Mouse (Mus musculus): ENCODE results near the gene Gyg. TPM values are rescaled to one million over a fixed set of nuclear protein-coding genes. Genes with fewer than 3 reads are reported as not detected.

Gyg gene
- polyA plus RNA-seq, 1 experiment from 2014 or later, result 20.0 TPM

DNA sequence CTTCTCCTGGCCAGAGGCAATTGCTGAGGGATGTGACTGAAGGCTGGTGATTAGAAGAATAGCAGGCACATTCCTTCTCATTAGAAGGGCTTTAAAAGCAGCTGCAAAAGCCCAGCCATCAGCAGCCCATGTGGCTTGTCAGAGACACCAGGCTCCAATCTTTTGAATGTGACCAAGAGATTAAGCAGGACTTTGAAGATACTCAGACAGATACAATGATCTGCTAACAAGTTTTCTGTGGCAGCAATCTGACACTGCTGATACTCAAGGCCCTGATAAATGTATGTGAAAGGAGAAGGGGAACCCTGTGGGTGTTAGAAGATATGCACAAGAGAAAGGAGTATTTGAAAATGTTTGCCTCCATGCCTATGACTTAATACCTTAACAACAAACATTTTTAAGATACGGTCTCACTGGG, 9.4 kb downstream of the Gyg start:
- H3K4me3 ChIP-seq (replicated peaks), result no peak overlapping the region
- H3K27me3 ChIP-seq, result no peaks in the 10 kb centered on the region
- ATAC-seq (ENCODE audit: insufficient read depth), result no peak
- 55% methylated on average over 1 of the region's 1 CpGs for WGBS (ENCODE audit: insufficient replicate concordance)
- no peak overlapping the region for H3K27ac ChIP-seq (replicated peaks)
- no peak overlapping the region for H3K4me2 ChIP-seq
- peaks cover 26% of the 10 kb centered on the region; the same call in 1 of the 2 replicates for H3K36me3 ChIP-seq (replicated peaks)
- no peak overlapping the region for H3K9ac ChIP-seq
- no peaks in the 10 kb centered on the region for H3K9me3 ChIP-seq (replicated peaks)
- no peaks in the 10 kb centered on the region for H3K4me1 ChIP-seq (replicated peaks)

GRCm38 (mm10) chr3:20144401-20144800, 10.7 kb downstream of the Gyg start:
- WGBS (ENCODE audit: insufficient replicate concordance), result 72% methylated on average over 2 of the region's 2 CpGs
- H3K27me3 ChIP-seq, result no peaks in the 10 kb centered on the region
- no peak for ATAC-seq (ENCODE audit: insufficient read depth)
- H3K4me1 ChIP-seq (replicated peaks), result no peaks in the 10 kb centered on the region
- no peaks in the 10 kb centered on the region for H3K9me3 ChIP-seq (replicated peaks)
- H3K36me3 ChIP-seq (replicated peaks), result peaks cover 25% of the 10 kb centered on the region; the same call in 1 of the 2 replicates
- H3K4me2 ChIP-seq, result no peak overlapping the region
- H3K27ac ChIP-seq (replicated peaks), result no peak overlapping the region
- H3K4me3 ChIP-seq (replicated peaks), result no peak overlapping the region
- H3K9ac ChIP-seq, result no peak overlapping the region

- no peak for ATAC-seq (ENCODE audit: insufficient read depth)
- no peak overlapping the region for H3K4me2 ChIP-seq
- no peak overlapping the region for H3K9ac ChIP-seq
- H3K9me3 ChIP-seq (replicated peaks), result no peaks in the 10 kb centered on the region
- WGBS (ENCODE audit: insufficient replicate concordance), result 83% methylated on average over 3 of the region's 3 CpGs
- H3K36me3 ChIP-seq (replicated peaks), result peaks cover 20% of the 10 kb centered on the region; the same call in 1 of the 2 replicates
- no peak overlapping the region for H3K27ac ChIP-seq (replicated peaks)
- H3K4me3 ChIP-seq (replicated peaks), result no peak overlapping the region
- no peaks in the 10 kb centered on the region for H3K4me1 ChIP-seq (replicated peaks)
- H3K27me3 ChIP-seq, result no peaks in the 10 kb centered on the region
These were observed 11.4 kb downstream of the Gyg start for GRCm38 (mm10) chr3:20143726-20144125.

- Histone ChIP-seq H3K27ac (replicated peaks) (no peak overlapping the region), H3K27me3 (no peaks in the 10 kb centered on the region), H3K4me2 (no peak overlapping the region), H3K4me1 (replicated peaks) (no peaks in the 10 kb centered on the region), H3K9me3 (replicated peaks) (no peaks in the 10 kb centered on the region), H3K4me3 (replicated peaks) (no peak overlapping the region), H3K36me3 (replicated peaks) (0 out of 2 replicates have a peak, but pooled peaks cover 11% of the 10 kb centered on the region), H3K9ac (no peak overlapping the region)
- ATAC-seq (ENCODE audit: insufficient read depth), result no peak
- WGBS (ENCODE audit: insufficient replicate concordance), result 62% methylated on average over 3 of the region's 3 CpGs
These were observed 12.5 kb downstream of the Gyg start for GRCm38 (mm10) chr3:20142576-20142975.

DNA sequence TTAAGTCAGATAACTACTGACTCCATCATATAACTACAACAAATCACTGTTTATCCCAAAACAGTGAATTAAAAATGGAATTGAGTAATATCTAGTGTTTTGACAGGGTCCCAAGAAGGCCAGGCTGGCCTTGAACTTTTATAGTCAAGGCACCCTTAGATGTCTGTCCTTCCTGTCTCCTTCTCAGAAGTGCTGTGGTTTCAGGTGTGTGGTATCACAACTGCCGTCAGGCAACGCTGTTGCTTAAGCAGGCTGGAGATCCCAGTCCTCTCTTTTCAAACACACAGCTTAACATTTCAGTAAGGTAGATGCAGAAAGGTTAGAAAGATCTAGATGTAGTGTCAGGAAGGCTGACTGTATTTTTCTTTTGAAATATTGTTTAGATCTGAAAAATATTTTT, 13.0 kb downstream of the Gyg start:
- Histone ChIP-seq H3K4me3 (replicated peaks) (no peak overlapping the region), H3K27me3 (no peaks in the 10 kb centered on the region), H3K4me1 (replicated peaks) (no peaks in the 10 kb centered on the region), H3K36me3 (replicated peaks) (0 out of 2 replicates have a peak, but pooled peaks cover 7% of the 10 kb centered on the region), H3K9ac (no peak overlapping the region), H3K27ac (replicated peaks) (no peak overlapping the region), H3K4me2 (no peak overlapping the region), H3K9me3 (replicated peaks) (no peaks in the 10 kb centered on the region)
- WGBS (ENCODE audit: insufficient replicate concordance), result 60% methylated on average over 2 of the region's 2 CpGs
- no peak for ATAC-seq (ENCODE audit: insufficient read depth)

GRCm38 (mm10) chr3:20141679-20142078, 13.4 kb downstream of the Gyg start:
- Histone ChIP-seq H3K27ac (replicated peaks) (no peak overlapping the region), H3K36me3 (replicated peaks) (0 out of 2 replicates have a peak, but pooled peaks cover 3% of the 10 kb centered on the region), H3K4me2 (no peak overlapping the region), H3K4me1 (replicated peaks) (no peaks in the 10 kb centered on the region), H3K9me3 (replicated peaks) (no peaks in the 10 kb centered on the region), H3K4me3 (replicated peaks) (no peak overlapping the region), H3K9ac (no peak overlapping the region), H3K27me3 (no peaks in the 10 kb centered on the region)
- ATAC-seq (ENCODE audit: insufficient read depth), result no peak
- WGBS (ENCODE audit: insufficient replicate concordance), result 85% methylated on average over 1 of the region's 1 CpGs

GRCm38 (mm10) chr3:20141240-20141639, 13.9 kb downstream of the Gyg start:
- ATAC-seq (ENCODE audit: insufficient read depth), result no peak
- no peak overlapping the region for H3K4me3 ChIP-seq (replicated peaks)
- H3K4me2 ChIP-seq, result no peak overlapping the region
- H3K27me3 ChIP-seq, result no peaks in the 10 kb centered on the region
- H3K27ac ChIP-seq (replicated peaks), result no peak overlapping the region
- H3K9ac ChIP-seq, result no peak overlapping the region
- no peaks in the 10 kb centered on the region for H3K4me1 ChIP-seq (replicated peaks)
- H3K9me3 ChIP-seq (replicated peaks), result no peaks in the 10 kb centered on the region
- H3K36me3 ChIP-seq (replicated peaks), result 0 out of 2 replicates have a peak, but pooled peaks cover 2% of the 10 kb centered on the region

GRCm38 (mm10) chr3:20136868-20137581, 18.1 kb downstream of the Gyg start:
- no peak for ATAC-seq (ENCODE audit: insufficient read depth)

DNA sequence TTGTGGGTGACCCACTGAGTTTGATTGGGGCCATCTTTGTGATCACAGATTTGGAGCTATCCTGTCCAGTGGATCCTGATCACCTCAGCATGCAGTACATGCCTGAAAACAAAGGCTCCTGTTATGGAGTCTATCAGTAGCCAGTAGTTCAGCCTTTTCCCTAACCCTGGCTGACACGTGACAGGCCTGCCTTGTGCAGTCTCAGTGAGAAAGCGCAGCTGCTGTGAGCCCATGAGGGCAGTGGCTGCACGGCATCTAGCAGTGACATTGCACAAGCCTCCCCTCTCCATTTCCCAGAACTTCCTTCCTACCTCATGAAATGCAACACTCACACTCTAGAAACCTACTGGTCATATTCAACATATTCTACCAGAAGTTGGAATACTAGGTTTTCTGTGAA, 20.6 kb downstream of the Gyg start:
- WGBS (ENCODE audit: insufficient replicate concordance), result 66% methylated on average over 3 of the region's 3 CpGs
- H3K9ac ChIP-seq, result no peak overlapping the region
- no peak overlapping the region for H3K4me2 ChIP-seq
- no peaks in the 10 kb centered on the region for H3K27me3 ChIP-seq
- no peak overlapping the region for H3K27ac ChIP-seq (replicated peaks)
- ATAC-seq (ENCODE audit: insufficient read depth), result no peak
- H3K36me3 ChIP-seq (replicated peaks), result 0 out of 2 replicates have a peak, but pooled peaks cover 2% of the 10 kb centered on the region
- H3K9me3 ChIP-seq (replicated peaks), result no peaks in the 10 kb centered on the region
- no peak overlapping the region for H3K4me3 ChIP-seq (replicated peaks)
- H3K4me1 ChIP-seq (replicated peaks), result no peaks in the 10 kb centered on the region

More at GRCm38 (mm10) chr3:20136868-20137581, 18.1 kb downstream of the Gyg start:
- H3K36me3 ChIP-seq (replicated peaks), result 0 out of 2 replicates have a peak, but pooled peaks cover 4% of the 10 kb centered on the region
- H3K9me3 ChIP-seq (replicated peaks), result no peaks in the 10 kb centered on the region
- no peak overlapping the region for H3K9ac ChIP-seq
- 60% methylated on average over 9 of the region's 9 CpGs for WGBS (ENCODE audit: insufficient replicate concordance)
- H3K27ac ChIP-seq (replicated peaks), result no peak overlapping the region
- no peaks in the 10 kb centered on the region for H3K4me1 ChIP-seq (replicated peaks)
- H3K4me2 ChIP-seq, result no peak overlapping the region
- no peaks in the 10 kb centered on the region for H3K27me3 ChIP-seq
- no peak overlapping the region for H3K4me3 ChIP-seq (replicated peaks)

DNA sequence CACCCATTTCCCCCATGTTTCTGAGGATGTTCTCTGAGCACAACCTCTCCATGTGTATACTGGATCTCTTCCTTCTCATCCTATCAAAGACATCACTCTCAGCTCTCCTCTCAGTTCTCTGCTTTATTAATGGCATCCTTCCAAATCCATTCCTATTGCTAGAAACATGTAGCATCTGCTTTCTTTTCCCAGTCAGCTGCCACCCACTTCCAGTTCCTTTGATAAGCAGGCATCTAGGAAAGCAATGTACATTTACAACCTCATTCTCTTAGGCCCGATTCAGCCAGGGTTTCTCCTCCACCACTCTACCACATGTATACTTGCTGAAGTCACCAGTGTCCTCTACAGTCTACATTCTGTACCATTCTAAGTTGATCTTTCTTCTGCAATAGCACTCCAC, 21.4 kb downstream of the Gyg start:
- Histone ChIP-seq H3K4me2 (no peak overlapping the region), H3K4me3 (replicated peaks) (no peak overlapping the region), H3K27me3 (no peaks in the 10 kb centered on the region), H3K27ac (replicated peaks) (no peak overlapping the region), H3K9me3 (replicated peaks) (no peaks in the 10 kb centered on the region), H3K9ac (no peak overlapping the region), H3K36me3 (replicated peaks) (0 out of 2 replicates have a peak, but pooled peaks cover 2% of the 10 kb centered on the region), H3K4me1 (replicated peaks) (no peaks in the 10 kb centered on the region)
- WGBS (ENCODE audit: insufficient replicate concordance), result 82% methylated on average over 1 of the region's 1 CpGs
- no peak for ATAC-seq (ENCODE audit: insufficient read depth)

DNA sequence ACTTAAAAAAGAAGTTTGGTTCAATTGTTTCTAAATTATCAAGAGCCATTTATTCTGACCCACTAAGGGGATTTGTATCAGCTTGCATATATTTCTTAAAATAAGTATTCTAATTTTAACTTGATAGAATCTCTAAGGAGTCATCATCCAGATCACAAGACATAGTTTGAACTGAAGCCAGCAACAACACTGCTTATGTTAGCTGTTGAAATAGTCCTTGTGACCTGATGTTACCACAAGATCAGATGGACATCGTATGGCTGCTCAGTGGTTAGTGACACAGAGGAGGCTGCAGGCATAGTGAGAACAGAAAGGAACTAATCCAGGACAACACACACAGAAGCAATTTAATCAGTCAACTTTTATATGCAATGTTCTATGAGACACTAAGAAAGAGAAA, 22.4 kb downstream of the Gyg start:
- no peaks in the 10 kb centered on the region for H3K9me3 ChIP-seq (replicated peaks)
- WGBS (ENCODE audit: insufficient replicate concordance), result 67% methylated on average over 1 of the region's 1 CpGs
- no peaks in the 10 kb centered on the region for H3K27me3 ChIP-seq
- no peak overlapping the region for H3K9ac ChIP-seq
- no peak for ATAC-seq (ENCODE audit: insufficient read depth)
- H3K27ac ChIP-seq (replicated peaks), result no peak overlapping the region
- H3K4me3 ChIP-seq (replicated peaks), result no peak overlapping the region
- 0 out of 2 replicates have a peak, but pooled peaks cover 2% of the 10 kb centered on the region for H3K36me3 ChIP-seq (replicated peaks)
- no peak overlapping the region for H3K4me2 ChIP-seq
- H3K4me1 ChIP-seq (replicated peaks), result no peaks in the 10 kb centered on the region

DNA sequence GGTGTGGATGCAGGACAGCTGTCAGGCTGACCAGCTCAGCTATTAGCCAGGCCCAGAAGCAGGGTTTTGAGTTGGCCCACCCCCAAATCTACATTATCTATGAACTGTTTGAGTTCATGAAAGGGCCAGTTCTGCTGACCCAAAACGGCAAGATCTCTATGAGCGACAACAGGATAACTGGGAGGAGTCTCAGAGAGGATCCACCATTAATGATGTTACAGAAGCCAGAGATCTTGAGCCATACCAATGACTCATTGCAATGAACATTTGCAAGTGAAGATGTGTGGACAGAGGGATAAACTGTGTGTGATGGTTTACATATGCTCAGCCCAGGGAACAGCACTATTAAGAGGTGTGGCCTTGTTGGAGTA, 23.8 kb downstream of the Gyg start:
- H3K9ac ChIP-seq, result no peak overlapping the region
- 71% methylated on average over 2 of the region's 2 CpGs for WGBS (ENCODE audit: insufficient replicate concordance)
- H3K27me3 ChIP-seq, result no peaks in the 10 kb centered on the region
- no peak overlapping the region for H3K27ac ChIP-seq (replicated peaks)
- no peak overlapping the region for H3K4me3 ChIP-seq (replicated peaks)
- H3K9me3 ChIP-seq (replicated peaks), result no peaks in the 10 kb centered on the region
- no peak overlapping the region for H3K4me2 ChIP-seq
- ATAC-seq (ENCODE audit: insufficient read depth), result no peak
- no peaks in the 10 kb centered on the region for H3K4me1 ChIP-seq (replicated peaks)
- 0 out of 2 replicates have a peak, but pooled peaks cover 2% of the 10 kb centered on the region for H3K36me3 ChIP-seq (replicated peaks)
